Mouse (Mus musculus) ES-Bruce4 (cell line): ENCODE measurements around the gene Prcd. TPM values are rescaled to one million over a fixed set of nuclear protein-coding genes. Genes with fewer than 3 reads are reported as not detected.

ENCODE experiments used
- H3K27ac ChIP-seq: 2 replicates; pipeline ENCODE4 v1.5.1; 2012; ENCODE audit warnings: low read length, inconsistent platforms; ENCODE audit not compliant: insufficient read depth
- H3K27me3 ChIP-seq: 2 replicates; pipeline ENCODE4 v1.6.1; 2012; ENCODE audit warnings: mild to moderate bottlenecking, low read length, inconsistent platforms; ENCODE audit not compliant: control insufficient read depth, poor library complexity, insufficient read depth, severe bottlenecking
- H3K36me3 ChIP-seq: 2 replicates; pipeline ENCODE4 v1.6.1; 2012; ENCODE audit warnings: inconsistent platforms, mild to moderate bottlenecking, low read length, moderate library complexity; ENCODE audit not compliant: control insufficient read depth, poor library complexity, insufficient read depth, severe bottlenecking
- H3K4me1 ChIP-seq: one replicate; pipeline ENCODE4 v1.8.1; 2011; ENCODE audit warnings: low read length; ENCODE audit not compliant: control insufficient read depth, insufficient read depth
- H3K4me3 ChIP-seq: 2 replicates; pipeline ENCODE4 v1.5.1; 2011; ENCODE audit warnings: low read depth, mild to moderate bottlenecking, low read length
- H3K9ac ChIP-seq: 2 replicates; pipeline ENCODE4 v1.6.1; 2012; ENCODE audit warnings: low read depth, mild to moderate bottlenecking, inconsistent platforms; ENCODE audit not compliant: poor library complexity, severe bottlenecking
- H3K9me3 ChIP-seq: replicated peaks from 2 replicates; pipeline ENCODE4 v1.6.1; 2012; ENCODE audit warnings: mild to moderate bottlenecking, low read length, inconsistent platforms; ENCODE audit not compliant: control insufficient read depth, poor library complexity, insufficient read depth, severe bottlenecking
- CTCF ChIP-seq: IDR thresholded peaks from one replicate; pipeline ENCODE4 v1.8.1; 2011; ENCODE audit warnings: low read depth, low read length
- EP300 ChIP-seq: IDR thresholded peaks from 2 replicates; pipeline ENCODE4 v1.6.1; 2011; ENCODE audit warnings: low read depth, low read length; ENCODE audit not compliant: insufficient read depth
- POLR2A ChIP-seq: IDR thresholded peaks from one replicate; pipeline ENCODE4 v1.8.1; 2011; ENCODE audit warnings: low read length; ENCODE audit not compliant: insufficient read depth
- polyA plus RNA-seq: library from polyadenylated mRNA; stranded (reverse); fragments of >200 nt; gene quantifications from 2 replicates; pipeline ENCODE4 v1.2.4, GENCODE M21; 2011; ENCODE audit warnings: low read depth; ENCODE audit not compliant: missing spikeins, insufficient read depth, insufficient read length

The Prcd gene
- polyA plus RNA-seq, 1 experiment: not detected

- TF ChIP-seq POLR2A (no peak), CTCF (no peak)
- Histone ChIP-seq H3K9me3 (no peaks in the 10 kb centered on the region), H3K4me1 (peaks cover 16% of the 10 kb centered on the region)
Observed at GRCm38 (mm10) chr11:116619156-116619555, 34.2 kb upstream of the Prcd start.

GRCm38 (mm10) chr11:116619561-116619960 lies 33.8 kb upstream of the Prcd start:
- Histone ChIP-seq H3K27ac (no peak overlapping the region), H3K9ac (no peak overlapping the region), H3K9me3 (no peaks in the 10 kb centered on the region), H3K4me1 (peaks cover 19% of the 10 kb centered on the region), H3K27me3 (no peaks in the 10 kb centered on the region), H3K4me3 (no peak overlapping the region), H3K36me3 (no peaks in the 10 kb centered on the region)
- no peak for TF ChIP-seq CTCF
- no peak for TF ChIP-seq EP300
- no peak for TF ChIP-seq POLR2A

More at GRCm38 (mm10) chr11:116619156-116619555, 34.2 kb upstream of the Prcd start:
- no peaks in the 10 kb centered on the region for H3K36me3 ChIP-seq
- no peak overlapping the region for H3K4me3 ChIP-seq
- H3K9ac ChIP-seq: no peak overlapping the region
- no peaks in the 10 kb centered on the region for H3K27me3 ChIP-seq
- no peak overlapping the region for H3K27ac ChIP-seq

DNA sequence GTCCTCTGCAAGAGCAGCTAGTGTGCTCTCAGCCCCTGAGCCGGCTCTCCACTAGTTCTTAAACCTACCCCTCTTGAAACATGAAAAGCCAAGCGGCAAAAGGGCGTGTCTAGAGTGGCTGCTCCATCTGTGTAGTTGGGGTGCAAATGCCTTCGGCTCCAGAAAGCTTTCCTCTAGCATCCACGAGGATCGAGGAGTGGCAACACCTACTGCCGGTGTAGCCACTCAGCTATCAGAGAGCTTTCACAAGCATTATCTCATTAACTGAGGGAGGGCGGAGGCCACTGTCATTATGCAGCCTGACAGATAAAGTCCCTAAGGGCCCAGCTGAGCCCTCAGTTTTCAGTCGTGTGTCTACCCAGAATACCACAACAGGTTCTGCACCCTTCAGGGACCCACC lies 33.3 kb upstream of the Prcd start:
- Histone ChIP-seq H3K9ac (no peak overlapping the region), H3K4me1 (peaks cover 19% of the 10 kb centered on the region), H3K9me3 (no peaks in the 10 kb centered on the region), H3K27me3 (no peaks in the 10 kb centered on the region), H3K36me3 (no peaks in the 10 kb centered on the region), H3K4me3 (no peak overlapping the region), H3K27ac (no peak overlapping the region)
- no peak for TF ChIP-seq POLR2A
- TF ChIP-seq CTCF: no peak
- no peak for TF ChIP-seq EP300

DNA sequence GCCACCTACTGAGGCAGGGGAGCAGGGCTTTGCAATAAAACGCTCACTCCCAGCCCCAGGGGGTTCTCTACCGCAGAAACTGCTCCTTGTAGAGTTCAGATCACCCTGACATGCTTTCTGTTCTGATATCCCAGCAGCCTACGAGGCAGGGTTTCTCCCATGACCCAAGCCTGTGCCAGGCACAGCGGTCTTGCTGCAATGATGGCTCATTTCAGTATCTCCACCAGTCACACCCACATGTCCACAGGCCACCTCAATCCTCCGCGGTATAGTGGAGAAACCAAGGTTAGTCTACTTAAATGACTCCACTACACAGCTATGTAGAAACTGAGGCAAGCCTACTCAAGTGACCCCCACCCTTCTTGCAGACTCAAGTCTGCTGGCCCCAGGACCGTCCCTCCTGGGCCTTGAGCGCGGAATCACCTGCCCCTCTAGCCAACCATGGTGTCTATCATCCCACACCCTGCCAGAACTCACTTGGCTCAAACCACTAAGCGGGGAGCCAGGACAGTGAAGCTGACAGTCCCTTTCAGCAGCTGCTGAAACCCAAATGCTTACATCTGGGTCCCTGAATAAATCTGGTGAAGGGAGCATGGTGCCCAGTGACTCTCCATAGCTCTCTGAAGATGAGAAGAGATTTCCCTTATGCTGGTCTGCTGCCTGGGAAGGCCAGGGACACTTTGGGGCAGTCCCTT lies 32.6 kb upstream of the Prcd start:
- Histone ChIP-seq H3K9me3 (no peaks in the 10 kb centered on the region), H3K27ac (no peak overlapping the region), H3K36me3 (no peaks in the 10 kb centered on the region), H3K4me1 (peaks cover 19% of the 10 kb centered on the region), H3K27me3 (no peaks in the 10 kb centered on the region), H3K4me3 (no peak overlapping the region), H3K9ac (no peak overlapping the region)
- TF ChIP-seq POLR2A (no peak), CTCF (no peak), EP300 (no peak)

GRCm38 (mm10) chr11:116621258-116621704 lies 32.1 kb upstream of the Prcd start:
- no peaks in the 10 kb centered on the region for H3K9me3 ChIP-seq
- no peak overlapping the region for H3K9ac ChIP-seq
- H3K4me1 ChIP-seq: peaks cover 18% of the 10 kb centered on the region
- H3K27ac ChIP-seq: no peak overlapping the region
- no peaks in the 10 kb centered on the region for H3K27me3 ChIP-seq
- H3K36me3 ChIP-seq: no peaks in the 10 kb centered on the region
- H3K4me3 ChIP-seq: no peak overlapping the region
- TF ChIP-seq CTCF (no peak), EP300 (no peak), POLR2A (no peak)

- Histone ChIP-seq H3K4me3 (peak overlapping the region; percentile 86), H3K36me3 (no peaks in the 10 kb centered on the region), H3K9me3 (no peaks in the 10 kb centered on the region), H3K27me3 (no peaks in the 10 kb centered on the region), H3K4me1 (peaks cover 13% of the 10 kb centered on the region), H3K9ac (peak overlapping the region; percentile 86), H3K27ac (no peak overlapping the region)
- TF ChIP-seq POLR2A (no peak), CTCF (no peak), EP300 (no peak)
Observed at GRCm38 (mm10) chr11:116623281-116624124, 29.8 kb upstream of the Prcd start.
